Mouse (Mus musculus): Measurements from ENCODE around the gene Nkx2-5. TPM values are rescaled to one million over a fixed set of nuclear protein-coding genes. Genes with fewer than 3 reads are reported as not detected.

Nkx2-5 gene
- polyA plus RNA-seq, 1 experiment = not detected

DNA sequence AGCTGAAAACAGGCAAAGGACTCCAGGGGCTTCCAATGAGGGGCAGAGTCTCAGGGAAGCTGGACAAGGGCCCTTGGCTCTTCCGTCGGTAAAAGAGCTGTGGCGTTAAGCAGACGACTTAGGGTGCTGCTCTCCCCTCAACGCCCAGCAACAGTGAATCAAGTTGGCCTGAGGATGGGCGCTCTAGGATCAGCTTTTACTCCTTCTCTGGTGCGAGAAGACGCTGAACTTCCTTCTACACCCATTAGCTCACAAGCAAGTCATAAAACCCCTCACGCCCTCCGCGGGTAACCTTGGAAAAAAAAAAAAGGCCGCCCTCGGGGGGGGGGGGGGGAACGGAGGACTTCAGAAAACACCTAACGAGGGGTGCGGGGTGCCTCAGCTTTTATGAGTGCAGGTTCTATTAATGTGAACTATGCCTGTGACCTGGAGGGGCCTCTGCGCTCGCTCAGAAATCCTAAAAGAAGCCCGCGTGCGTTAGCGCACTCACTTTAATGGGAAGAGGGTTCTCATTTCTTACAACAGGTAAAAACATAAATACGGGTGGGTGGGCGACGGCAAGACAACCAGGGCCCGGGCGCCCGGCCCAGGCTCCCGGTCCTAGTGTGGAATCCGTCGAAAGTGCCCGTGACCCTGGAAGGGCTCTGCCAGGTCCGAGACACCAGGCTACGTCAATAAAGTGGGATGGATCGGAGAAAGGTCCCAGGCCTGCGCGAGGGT is 6.5 kb downstream of the Nkx2-5 start:
- no peak overlapping the region for H3K27ac ChIP-seq (ENCODE audit: insufficient read depth, low read depth, low read length)
- TF ChIP-seq POLR2A (IDR thresholded peaks at IDR 0.05; ENCODE audit: borderline replicate concordance, low read depth, low read length) (no peak), CTCF (IDR thresholded peaks at IDR 0.05; ENCODE audit: low read depth, low read length) (no peak)
- no peak overlapping the region for H3K4me3 ChIP-seq (ENCODE audit: insufficient read depth, low read length)
- no peaks in the 10 kb centered on the region for H3K4me1 ChIP-seq (ENCODE audit: control insufficient read depth, insufficient read depth, low read length)

DNA sequence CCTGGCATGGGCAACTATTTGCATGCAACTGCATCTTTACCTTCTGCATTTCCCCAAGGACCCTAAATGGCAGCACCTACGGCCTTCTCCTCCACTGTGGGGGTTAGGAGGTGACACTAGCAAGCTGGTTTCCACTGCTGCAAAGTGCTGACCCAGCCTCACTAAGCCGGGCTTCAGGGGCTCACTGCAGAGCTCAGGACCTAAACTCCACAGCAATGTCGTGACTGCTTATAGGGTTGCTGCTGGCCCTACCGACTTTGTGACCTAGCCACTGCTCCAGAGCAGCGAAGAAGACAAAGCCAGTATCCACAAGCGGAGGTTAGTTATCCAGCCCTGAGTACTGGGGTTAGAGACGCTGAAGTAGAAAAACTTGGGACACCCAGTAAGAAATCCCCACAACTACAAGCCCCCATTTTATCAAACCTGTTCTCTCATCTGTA is 7.2 kb downstream of the Nkx2-5 start:
- Histone ChIP-seq H3K4me3 (ENCODE audit: insufficient read depth, low read length) (no peak overlapping the region), H3K27ac (ENCODE audit: insufficient read depth, low read depth, low read length) (no peak overlapping the region), H3K4me1 (ENCODE audit: control insufficient read depth, insufficient read depth, low read length) (no peaks in the 10 kb centered on the region)
- no peak for TF ChIP-seq CTCF (IDR thresholded peaks at IDR 0.05; ENCODE audit: low read depth, low read length)
- TF ChIP-seq POLR2A (IDR thresholded peaks at IDR 0.05; ENCODE audit: borderline replicate concordance, low read depth, low read length) = no peak

DNA sequence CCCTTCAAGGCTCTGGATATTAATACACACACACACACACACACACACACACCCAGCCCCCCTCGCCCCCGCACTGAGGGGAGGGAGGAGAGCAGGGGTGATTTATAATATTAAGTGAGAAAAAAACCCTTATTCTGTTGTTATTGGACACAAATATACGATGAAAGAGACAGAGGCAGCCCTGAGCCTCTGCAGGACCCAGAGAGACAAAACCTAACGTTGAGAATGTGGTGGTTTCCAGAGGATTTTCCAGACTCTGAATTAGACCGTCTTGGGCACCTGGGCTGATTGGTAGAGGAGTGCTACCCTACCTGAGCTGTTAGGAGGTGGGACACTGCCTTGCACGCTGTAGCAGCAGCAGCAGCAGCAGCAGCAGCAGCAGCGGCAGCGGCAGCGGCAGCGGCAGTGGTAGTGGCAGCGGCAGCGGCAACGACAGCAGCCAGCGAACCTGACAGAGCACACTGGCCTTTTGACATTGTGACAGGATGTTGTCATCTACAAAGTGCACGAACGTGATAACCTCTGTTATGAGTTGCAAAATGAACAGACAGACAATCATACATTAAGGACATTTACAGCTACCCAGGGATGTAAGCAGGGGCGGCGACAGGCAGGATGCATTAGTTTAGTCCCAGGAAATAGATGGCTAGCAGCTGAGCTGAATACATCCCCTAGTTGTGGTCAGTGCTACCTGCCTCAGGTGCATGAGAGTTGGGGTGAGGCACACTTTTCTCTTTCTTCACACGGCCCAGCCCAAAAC is 7.8 kb downstream of the Nkx2-5 start:
- no peak for TF ChIP-seq POLR2A (IDR thresholded peaks at IDR 0.05; ENCODE audit: borderline replicate concordance, low read depth, low read length)
- no peak for TF ChIP-seq CTCF (IDR thresholded peaks at IDR 0.05; ENCODE audit: low read depth, low read length)
- Histone ChIP-seq H3K27ac (ENCODE audit: insufficient read depth, low read depth, low read length) (no peak overlapping the region), H3K4me1 (ENCODE audit: control insufficient read depth, insufficient read depth, low read length) (no peaks in the 10 kb centered on the region), H3K4me3 (ENCODE audit: insufficient read depth, low read length) (no peak overlapping the region)

DNA sequence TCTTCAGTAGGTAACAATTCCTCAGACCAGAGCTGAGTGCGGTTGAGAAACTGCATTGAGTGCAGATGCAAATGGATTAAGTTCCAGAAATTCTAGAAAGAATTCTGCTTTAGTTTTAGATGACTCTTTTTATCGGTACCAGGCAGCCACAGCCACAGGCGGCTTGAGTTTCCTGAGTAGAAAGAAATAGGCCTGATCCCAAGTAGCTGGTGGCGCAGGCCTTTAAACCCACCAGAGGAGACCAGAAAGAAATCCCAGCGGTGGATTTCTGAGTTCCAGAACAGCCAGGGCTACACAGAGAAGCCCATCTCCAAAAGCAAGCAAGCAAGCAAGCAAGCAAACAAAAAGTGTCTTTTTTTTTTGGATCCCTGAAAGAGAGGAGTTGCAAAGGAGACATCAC is 8.4 kb downstream of the Nkx2-5 start:
- Histone ChIP-seq H3K4me3 (ENCODE audit: insufficient read depth, low read length) (no peak overlapping the region), H3K27ac (ENCODE audit: insufficient read depth, low read depth, low read length) (no peak overlapping the region), H3K4me1 (ENCODE audit: control insufficient read depth, insufficient read depth, low read length) (no peaks in the 10 kb centered on the region)
- TF ChIP-seq POLR2A (IDR thresholded peaks at IDR 0.05; ENCODE audit: borderline replicate concordance, low read depth, low read length) (no peak), CTCF (IDR thresholded peaks at IDR 0.05; ENCODE audit: low read depth, low read length) (no peak)

DNA sequence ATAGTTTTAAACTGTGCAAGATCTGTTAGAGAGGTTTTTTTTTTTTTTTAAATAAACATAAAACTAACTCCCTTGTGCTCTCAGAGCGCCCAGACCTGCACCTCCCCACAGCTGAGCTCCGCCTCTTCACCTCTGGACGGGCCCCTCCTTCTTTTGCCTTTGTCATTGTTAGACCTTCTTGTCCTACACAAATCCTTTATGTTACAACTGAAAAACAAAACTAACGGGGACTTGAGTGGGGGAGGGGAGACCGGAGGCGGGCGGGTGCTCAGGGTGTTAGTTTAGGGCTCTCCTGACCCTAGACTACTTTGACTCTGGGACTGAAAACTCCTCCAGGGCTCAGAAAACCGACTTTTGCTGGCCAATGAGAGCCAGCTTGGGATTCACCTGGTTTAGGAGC is 8.9 kb downstream of the Nkx2-5 start:
- no peak for TF ChIP-seq CTCF (IDR thresholded peaks at IDR 0.05; ENCODE audit: low read depth, low read length)
- no peak for TF ChIP-seq POLR2A (IDR thresholded peaks at IDR 0.05; ENCODE audit: borderline replicate concordance, low read depth, low read length)
- Histone ChIP-seq H3K4me3 (ENCODE audit: insufficient read depth, low read length) (no peak overlapping the region), H3K4me1 (ENCODE audit: control insufficient read depth, insufficient read depth, low read length) (no peaks in the 10 kb centered on the region), H3K27ac (ENCODE audit: insufficient read depth, low read depth, low read length) (no peak overlapping the region)

DNA sequence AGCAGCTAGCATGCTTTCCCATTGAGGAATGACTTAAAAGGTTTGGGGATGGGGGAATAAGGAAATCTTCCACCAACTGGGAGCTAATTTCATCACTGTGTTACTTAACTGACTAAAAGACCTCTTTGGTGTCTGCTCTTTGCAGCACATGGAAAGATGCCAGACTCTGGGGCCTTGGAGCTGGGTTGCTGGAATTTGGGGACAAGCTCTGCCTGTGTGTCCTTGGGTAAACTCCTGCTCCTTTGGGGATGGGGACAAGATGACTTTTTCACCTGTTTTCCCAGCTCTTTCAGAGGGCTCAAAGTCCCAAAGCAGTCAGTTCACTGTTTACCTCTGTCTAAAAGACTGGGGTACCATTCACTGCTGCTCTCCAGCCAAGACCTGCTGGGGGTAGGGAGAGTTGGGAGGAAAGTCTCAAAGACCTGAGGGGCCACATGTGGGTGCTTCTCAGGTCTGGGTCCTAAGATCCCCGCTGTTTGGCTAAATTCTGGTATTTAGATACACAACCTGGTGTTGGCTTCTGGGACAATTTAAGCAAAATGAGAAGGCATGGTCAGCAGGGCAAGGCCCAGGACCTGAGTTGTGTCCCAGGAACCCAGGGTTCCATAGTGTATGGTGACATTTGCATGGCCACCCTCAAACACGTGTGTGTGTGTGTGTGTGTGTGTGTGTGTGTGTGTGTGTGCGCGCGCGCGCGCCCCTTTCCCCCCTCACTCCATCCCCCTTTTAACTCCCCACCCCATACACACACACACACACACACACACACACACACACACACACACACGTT is 9.6 kb downstream of the Nkx2-5 start:
- TF ChIP-seq CTCF (IDR thresholded peaks at IDR 0.05; ENCODE audit: low read depth, low read length) (no peak), POLR2A (IDR thresholded peaks at IDR 0.05; ENCODE audit: borderline replicate concordance, low read depth, low read length) (no peak)
- H3K4me1 ChIP-seq (ENCODE audit: control insufficient read depth, insufficient read depth, low read length) = no peaks in the 10 kb centered on the region
- no peak overlapping the region for H3K27ac ChIP-seq (ENCODE audit: insufficient read depth, low read depth, low read length)

DNA sequence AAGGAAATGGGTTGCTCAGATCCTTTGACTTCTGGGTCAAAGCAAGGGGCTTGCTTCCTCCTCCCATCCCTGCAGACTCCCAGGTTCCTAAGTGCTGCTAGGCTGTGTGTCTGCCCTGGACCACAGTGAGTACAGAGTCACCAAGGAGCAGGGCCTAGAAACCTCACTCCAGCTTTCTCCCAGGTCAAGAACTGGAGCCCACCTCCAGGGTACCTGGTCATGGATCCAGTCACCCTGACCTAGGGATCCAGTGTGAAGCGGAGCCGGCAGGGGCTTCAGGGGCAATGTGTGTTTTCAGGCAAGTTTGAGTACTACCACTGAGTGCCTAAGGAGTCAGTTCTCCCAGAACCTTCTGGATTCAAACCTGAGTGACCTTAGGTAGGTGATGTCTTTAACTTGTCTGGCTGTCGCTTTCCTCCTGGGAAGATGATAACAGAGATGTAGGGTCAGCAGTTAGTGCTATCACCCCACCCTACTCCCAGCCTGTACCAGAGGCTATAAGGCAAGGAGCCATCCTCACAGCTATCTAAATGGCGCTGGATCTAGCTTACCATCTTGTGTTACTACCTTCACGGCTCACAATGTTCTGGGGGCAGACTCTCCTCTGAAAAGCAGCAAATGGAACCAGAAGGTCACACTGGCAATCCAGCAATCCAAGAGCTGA is 10.4 kb downstream of the Nkx2-5 start:
- TF ChIP-seq CTCF (IDR thresholded peaks at IDR 0.05; ENCODE audit: low read depth, low read length) (no peak), POLR2A (IDR thresholded peaks at IDR 0.05; ENCODE audit: borderline replicate concordance, low read depth, low read length) (no peak)
- Histone ChIP-seq H3K27ac (ENCODE audit: insufficient read depth, low read depth, low read length) (no peak overlapping the region), H3K4me3 (ENCODE audit: insufficient read depth, low read length) (no peak overlapping the region), H3K4me1 (ENCODE audit: control insufficient read depth, insufficient read depth, low read length) (no peaks in the 10 kb centered on the region)

More for the DNA sequence above, 9.6 kb downstream of the Nkx2-5 start:
- no peak overlapping the region for H3K4me3 ChIP-seq (ENCODE audit: insufficient read depth, low read length)

DNA sequence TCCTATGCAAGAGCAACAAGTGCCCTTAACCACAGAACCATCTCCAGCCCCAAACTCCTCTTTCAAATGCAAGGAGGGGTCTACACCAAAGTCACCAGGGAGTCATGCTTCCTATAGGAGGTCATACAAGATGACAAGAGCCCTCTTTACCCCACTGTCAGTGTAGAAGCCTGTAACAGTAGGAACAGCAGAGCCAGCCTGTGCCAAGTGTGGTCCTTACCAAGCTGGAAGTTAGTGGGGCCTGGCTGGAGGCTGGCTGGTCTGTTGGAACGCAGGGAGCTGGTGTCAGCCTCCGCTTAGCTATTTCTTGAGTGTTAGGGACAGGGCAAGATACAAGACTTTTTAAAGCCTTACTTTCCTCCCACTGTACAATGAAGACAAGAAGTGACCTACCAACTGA is 11.0 kb downstream of the Nkx2-5 start:
- H3K27ac ChIP-seq (ENCODE audit: insufficient read depth, low read depth, low read length) = no peak overlapping the region
- no peak overlapping the region for H3K4me3 ChIP-seq (ENCODE audit: insufficient read depth, low read length)
- no peaks in the 10 kb centered on the region for H3K4me1 ChIP-seq (ENCODE audit: control insufficient read depth, insufficient read depth, low read length)
- no peak for TF ChIP-seq CTCF (IDR thresholded peaks at IDR 0.05; ENCODE audit: low read depth, low read length)
- TF ChIP-seq POLR2A (IDR thresholded peaks at IDR 0.05; ENCODE audit: borderline replicate concordance, low read depth, low read length) = no peak

DNA sequence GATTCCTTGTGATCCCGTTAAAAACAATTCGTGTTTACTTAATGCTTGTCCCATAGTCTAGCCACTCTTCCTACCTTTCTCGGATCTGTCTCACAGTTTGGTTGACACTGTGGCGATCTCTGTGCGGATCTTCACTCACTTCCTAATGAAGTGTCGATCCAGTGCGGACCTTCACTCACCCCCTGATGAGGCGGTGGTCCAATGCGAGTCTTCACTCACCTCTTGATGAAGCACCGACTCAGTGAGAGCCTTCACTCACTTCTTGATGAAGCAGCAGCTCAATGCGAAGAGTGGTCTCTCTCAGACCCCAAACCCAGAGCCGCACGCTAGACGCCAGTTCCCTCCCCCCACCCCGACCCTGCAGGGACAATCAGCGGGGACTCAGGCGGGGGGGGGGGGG is 18.7 kb downstream of the Nkx2-5 start:
- TF ChIP-seq POLR2A (IDR thresholded peaks at IDR 0.05; ENCODE audit: borderline replicate concordance, low read depth, low read length) (no peak), CTCF (IDR thresholded peaks at IDR 0.05; ENCODE audit: low read depth, low read length) (no peak)
- Histone ChIP-seq H3K4me3 (ENCODE audit: insufficient read depth, low read length) (no peak overlapping the region), H3K27ac (ENCODE audit: insufficient read depth, low read depth, low read length) (no peak overlapping the region), H3K4me1 (ENCODE audit: control insufficient read depth, insufficient read depth, low read length) (no peaks in the 10 kb centered on the region)

Data from bone marrow macrophage, adult 2 months (primary cell).